Mouse (Mus musculus) lung, postnatal 0 days (tissue): ENCODE data around the gene Nicn1. TPM values are rescaled to one million over a fixed set of nuclear protein-coding genes. Genes with fewer than 3 reads are reported as not detected.

Experiments
- ATAC-seq: fragments of 200-750 bp; cut with Nextera tagmentation; 2 replicates; pipeline ENCODE4 v1.8.0; 2017; ENCODE audit warnings: moderate library complexity
- DNase-seq: peaks from one replicate; pipeline ENCODE4 v3.0.0-alpha.2; 2016; ENCODE audit warnings: low spot score
- H3K27ac ChIP-seq: fragments of 300-500 bp; sonication (generic); 2 replicates; pipeline ENCODE4 v1.5.1; 2014; ENCODE audit warnings: antibody characterized with exemption, mild to moderate bottlenecking, low read length, mixed read lengths
- H3K27me3 ChIP-seq: fragments of 300-500 bp; sonication (generic); replicated peaks from 2 replicates; pipeline ENCODE4 v1.6.1; 2014; ENCODE audit warnings: low read length, mixed read lengths; ENCODE audit not compliant: insufficient read depth
- H3K36me3 ChIP-seq: fragments of 300-500 bp; sonication (generic); 2 replicates; pipeline ENCODE4 v1.6.1; 2014; ENCODE audit warnings: low read length, mixed read lengths; ENCODE audit not compliant: insufficient read depth
- H3K4me1 ChIP-seq: fragments of 300-500 bp; sonication (generic); 2 replicates; pipeline ENCODE4 v1.6.1; 2014; ENCODE audit warnings: antibody characterized with exemption, low read depth, low read length, mixed read lengths; ENCODE audit not compliant: insufficient read depth
- H3K4me2 ChIP-seq: fragments of 300-500 bp; sonication (generic); replicated peaks from 2 replicates; pipeline ENCODE4 v1.6.1; 2014; ENCODE audit warnings: low read depth, mild to moderate bottlenecking, low read length, moderate library complexity, mixed read lengths
- H3K4me3 ChIP-seq: fragments of 300-500 bp; sonication (generic); 2 replicates; pipeline ENCODE4 v1.5.1; 2014; ENCODE audit warnings: low read depth, low read length
- H3K9ac ChIP-seq: fragments of 300-500 bp; sonication (generic); replicated peaks from 2 replicates; pipeline ENCODE4 v1.6.1; 2014; ENCODE audit warnings: low read depth, mild to moderate bottlenecking
- H3K9me3 ChIP-seq: fragments of 300-500 bp; sonication (generic); 2 replicates; pipeline ENCODE4 v1.6.1; 2016; ENCODE audit warnings: low read length, mixed read lengths
- CTCF ChIP-seq: IDR thresholded peaks from 2 replicates; pipeline ENCODE4 v1.5.1; 2016; ENCODE audit warnings: antibody characterized with exemption, mild to moderate bottlenecking
- EP300 ChIP-seq: IDR thresholded peaks from 2 replicates; pipeline ENCODE4 v1.6.1; 2016; ENCODE audit warnings: antibody characterized with exemption, mild to moderate bottlenecking, control low read depth
- WGBS: fragments of 180-500 bp; shearing (Covaris S2); extraction: QIAGEN DNeasy Blood & Tissue Kit; methylation state at CpG from one replicate; pipeline ENCODE4 v1.1.7; 2014; 5-methylcytosine and 5-hydroxymethylcytosine counted together
- polyA plus RNA-seq: library from polyadenylated mRNA; unstranded; fragments of >200 nt; fragmentation: Nextera tagmentation; extraction: Ambion mirVana; gene quantifications from 2 replicates; pipeline ENCODE4 v1.2.1, GENCODE M21; 2015

The Nicn1 gene
- polyA plus RNA-seq, 1 experiment from 2014 or later = 15.8 TPM

- ATAC-seq (no peak), DNase-seq (no peak)
- peak overlapping the region; percentile 14; the same call in 1 of the 2 replicates for H3K4me2 ChIP-seq
- H3K27ac ChIP-seq = peak overlapping the region; percentile 20; the same call in 1 of the 2 replicates
- 54% methylated on average over 4 of the region's 4 CpGs for WGBS
- no peak overlapping the region for H3K4me3 ChIP-seq
- H3K27me3 ChIP-seq = no peaks in the 10 kb centered on the region
- no peak overlapping the region for H3K9ac ChIP-seq
- no peaks in the 10 kb centered on the region for H3K36me3 ChIP-seq
- no peaks in the 10 kb centered on the region for H3K9me3 ChIP-seq
- no peak for TF ChIP-seq CTCF
- TF ChIP-seq EP300 = no peak
- H3K4me1 ChIP-seq = peaks cover 7% of the 10 kb centered on the region; the same call in 1 of the 2 replicates
These were observed 29.7 kb upstream of the Nicn1 start for GRCm38 (mm10) chr9:108260526-108260925.

- peak overlapping the region; percentile 64 for H3K4me2 ChIP-seq
- TF ChIP-seq CTCF (no peak), EP300 (no peak)
- no peaks in the 10 kb centered on the region for H3K27me3 ChIP-seq
- ATAC-seq (no peak), DNase-seq (no peak)
- peak overlapping the region; percentile 93; the same call in 1 of the 2 replicates for H3K27ac ChIP-seq
- H3K4me3 ChIP-seq = peak overlapping the region; percentile 94
- 57% methylated on average over 7 of the region's 7 CpGs for WGBS
- no peaks in the 10 kb centered on the region for H3K36me3 ChIP-seq
- 0 out of 2 replicates have a peak overlapping the region, but pooled peaks have one; percentile 83 for H3K9ac ChIP-seq
- H3K9me3 ChIP-seq = no peaks in the 10 kb centered on the region
- H3K4me1 ChIP-seq = peaks cover 10% of the 10 kb centered on the region; the same call in 1 of the 2 replicates
These were observed 28.4 kb upstream of the Nicn1 start for GRCm38 (mm10) chr9:108261865-108262264.

- peak overlapping the region; percentile 64 for H3K4me2 ChIP-seq
- ATAC-seq (no peak), DNase-seq (peak; percentile 73)
- WGBS = 23% methylated on average over 11 of the region's 11 CpGs
- no peaks in the 10 kb centered on the region for H3K27me3 ChIP-seq
- no peaks in the 10 kb centered on the region for H3K9me3 ChIP-seq
- peak overlapping the region; percentile 93 for H3K27ac ChIP-seq
- peak overlapping the region; percentile 83 for H3K9ac ChIP-seq
- H3K4me3 ChIP-seq = peak overlapping the region; percentile 94
- H3K4me1 ChIP-seq = peaks cover 10% of the 10 kb centered on the region; the same call in 1 of the 2 replicates
- TF ChIP-seq EP300 (peak; percentile 69), CTCF (no peak)
- no peaks in the 10 kb centered on the region for H3K36me3 ChIP-seq
These were observed 27.7 kb upstream of the Nicn1 start for GRCm38 (mm10) chr9:108262494-108263049.

GRCm38 (mm10) chr9:108263131-108263681 lies 27.0 kb upstream of the Nicn1 start:
- Histone ChIP-seq H3K9me3 (no peaks in the 10 kb centered on the region), H3K27ac (peak overlapping the region; percentile 93), H3K27me3 (no peaks in the 10 kb centered on the region), H3K4me2 (peak overlapping the region; percentile 64), H3K36me3 (no peaks in the 10 kb centered on the region), H3K9ac (peak overlapping the region; percentile 83), H3K4me3 (peak overlapping the region; percentile 94), H3K4me1 (peaks cover 10% of the 10 kb centered on the region; the same call in 1 of the 2 replicates)
- WGBS = 1% methylated on average over 40 of the region's 62 CpGs
- ATAC-seq (peak; percentile 50), DNase-seq (peak; percentile 55)
- TF ChIP-seq EP300 = no peak
- no peak; the same call in 1 of the 2 replicates for TF ChIP-seq CTCF

- peak within 1 kb of the TSS; percentile 64 for H3K4me2 ChIP-seq
- H3K27me3 ChIP-seq = no peaks in the 10 kb centered on the region
- under 1% methylated on average over 41 of the region's 71 CpGs for WGBS
- TF ChIP-seq CTCF (no peak), EP300 (no peak)
- H3K4me3 ChIP-seq = peak within 1 kb of the TSS; percentile 94
- peaks cover 10% of the 10 kb centered on the region; the same call in 1 of the 2 replicates for H3K4me1 ChIP-seq
- peak; percentile 95 for ATAC-seq
- H3K27ac ChIP-seq = peak within 1 kb of the TSS; percentile 93
- no peaks in the 10 kb centered on the region for H3K36me3 ChIP-seq
- H3K9ac ChIP-seq = peak within 1 kb of the TSS; percentile 83
- peak; percentile 97 for DNase-seq
- H3K9me3 ChIP-seq = no peaks in the 10 kb centered on the region
These were observed 26.5 kb upstream of the Nicn1 start, which contains the start of gene Dag1 for GRCm38 (mm10) chr9:108263690-108264190. Gene Dag1, minus strand, starts transcription at chr9:108263958.

GRCm38 (mm10) chr9:108264191-108264921 lies 25.9 kb upstream of the Nicn1 start:
- 8% methylated on average over 10 of the region's 10 CpGs for WGBS
- peak; percentile 70 for DNase-seq
- ATAC-seq = peak; percentile 26
- peak overlapping the region; percentile 64 for H3K4me2 ChIP-seq
- H3K36me3 ChIP-seq = no peaks in the 10 kb centered on the region
- H3K27ac ChIP-seq = peak overlapping the region; percentile 93
- H3K9ac ChIP-seq = peak overlapping the region; percentile 44
- peak overlapping the region; percentile 94 for H3K4me3 ChIP-seq
- H3K27me3 ChIP-seq = no peaks in the 10 kb centered on the region
- no peaks in the 10 kb centered on the region for H3K9me3 ChIP-seq
- H3K4me1 ChIP-seq = peaks cover 10% of the 10 kb centered on the region; the same call in 1 of the 2 replicates
- TF ChIP-seq EP300 (peak; percentile 77), CTCF (no peak)
